Mouse (Mus musculus) naive thymus-derived CD4-positive, alpha-beta T cell, adult 2 months (primary cell): ENCODE measurements around the gene Vmn1r81.

Experiments used
- DNase-seq: peaks from one replicate; pipeline ENCODE4 v3.0.0-alpha.2; 2011; ENCODE audit warnings: low read depth

The Vmn1r81 gene

DNA sequence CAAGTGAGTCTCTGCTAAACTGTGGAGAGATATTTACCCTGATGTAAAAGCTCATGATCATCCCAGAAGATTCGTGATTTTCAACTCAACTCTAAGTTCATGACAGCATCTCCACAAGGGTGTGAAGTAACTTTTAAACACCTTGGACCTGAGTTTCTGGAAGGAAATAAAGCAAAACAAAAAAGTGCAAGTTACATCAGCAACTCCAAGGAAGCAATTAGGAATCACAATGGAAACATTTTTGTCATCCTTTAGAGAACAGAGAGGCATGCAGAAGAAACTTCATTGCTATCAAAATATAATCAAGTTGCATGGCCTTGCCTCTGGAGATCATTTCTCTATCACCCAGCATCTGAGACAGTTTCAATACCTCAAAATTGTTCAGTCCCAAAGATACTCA is at the start of gene Vmn1r81:
Gene Vmn1r81, minus strand, starts transcription at position 101 of the 400 bp plus-strand sequence.
- DNase-seq, result no peak

DNA sequence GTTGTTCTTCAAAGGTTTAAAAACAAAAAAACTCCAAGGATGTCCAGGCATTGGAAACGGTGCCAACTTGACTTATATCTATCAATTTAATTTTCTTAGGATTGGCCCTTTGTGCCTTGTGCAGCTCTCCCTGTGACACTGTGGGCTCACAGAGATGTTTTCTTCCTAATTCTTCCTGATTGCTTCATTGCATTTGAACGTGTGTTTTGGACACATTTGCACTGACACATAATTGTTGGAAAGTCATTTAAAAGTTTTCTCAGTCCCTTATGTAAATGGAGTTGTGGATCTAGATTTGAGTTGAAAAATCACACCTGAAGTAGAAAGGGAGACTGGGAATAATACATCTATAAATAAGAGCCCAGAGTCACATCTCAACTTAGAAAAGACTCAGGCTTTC is 32.1 kb upstream of the Vmn1r81 start, which contains the start of gene Vmn1r82:
Gene Vmn1r82, plus strand, starts transcription at position 301 of the 400 bp plus-strand sequence.
- DNase-seq, result no peak

DNA sequence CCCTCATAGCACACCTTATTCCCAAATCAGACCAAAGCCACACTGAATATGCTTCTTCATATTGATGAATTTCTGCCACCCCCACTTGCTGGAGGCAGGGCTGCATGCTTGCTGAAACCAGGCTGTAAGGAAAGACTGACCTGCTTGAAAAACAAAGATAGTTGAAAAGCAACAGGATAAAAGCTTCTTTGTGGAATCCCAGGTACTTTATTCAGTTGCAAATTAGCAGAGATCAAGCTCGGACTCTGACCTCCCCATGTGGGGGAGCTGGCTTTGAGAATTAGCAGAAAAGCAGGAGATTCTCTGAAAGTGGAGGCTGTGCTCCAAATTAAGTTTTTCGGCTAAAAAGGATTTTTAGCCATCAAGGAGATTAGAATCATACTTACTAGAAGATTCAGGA is 63.9 kb downstream of the Vmn1r81 start:
- no peak for DNase-seq
